Mouse (Mus musculus): Measurements from ENCODE around the gene Adh4. TPM values are rescaled to one million over a fixed set of nuclear protein-coding genes. Genes with fewer than 3 reads are reported as not detected.
A peak's percentile ranks its signal among the peaks of the same experiment; 100 is the strongest.

Adh4 gene
- polyA plus RNA-seq, 1 experiment from 2014 or later = not detected

- no peak overlapping the region for H3K4me3 ChIP-seq
- H3K27ac ChIP-seq = no peak overlapping the region
- H3K9ac ChIP-seq = no peak overlapping the region
- no peak for ATAC-seq (ENCODE audit: low FRiP score)
- H3K4me2 ChIP-seq (replicated peaks) = no peak overlapping the region
- H3K27me3 ChIP-seq = no peaks in the 10 kb centered on the region
- no peaks in the 10 kb centered on the region for H3K9me3 ChIP-seq (replicated peaks)
- 71% methylated on average over 3 of the region's 3 CpGs for WGBS
- no peaks in the 10 kb centered on the region for H3K4me1 ChIP-seq
- H3K36me3 ChIP-seq = no peaks in the 10 kb centered on the region
Observed at GRCm38 (mm10) chr3:138410211-138410610, 5.1 kb upstream of the Adh4 start.

DNA sequence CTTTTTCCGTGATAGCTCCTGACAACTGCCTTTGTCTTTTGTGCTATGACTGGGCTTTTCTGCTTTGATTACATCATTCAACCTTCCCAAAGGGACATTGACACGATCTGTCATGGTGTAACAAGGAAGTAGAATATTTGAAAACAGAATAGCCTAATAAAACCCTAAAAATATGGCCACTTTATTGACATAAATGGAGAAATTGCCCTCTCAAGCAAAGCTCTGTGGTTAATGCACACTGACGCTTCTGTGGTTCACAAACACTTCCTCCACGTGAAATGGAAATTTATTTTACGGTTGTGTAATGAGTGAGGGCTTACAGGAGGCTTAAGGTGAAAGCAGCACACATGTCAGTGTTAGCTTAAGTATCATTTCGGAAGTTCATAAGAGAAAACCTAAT is 4.1 kb downstream of the Adh4 start:
- H3K36me3 ChIP-seq = no peaks in the 10 kb centered on the region
- 87% methylated on average over 6 of the region's 6 CpGs for WGBS
- H3K27ac ChIP-seq = no peak overlapping the region
- H3K9me3 ChIP-seq (replicated peaks) = no peaks in the 10 kb centered on the region
- H3K4me2 ChIP-seq (replicated peaks) = no peak overlapping the region
- no peak for ATAC-seq (ENCODE audit: low FRiP score)
- no peak overlapping the region for H3K9ac ChIP-seq
- no peaks in the 10 kb centered on the region for H3K4me1 ChIP-seq
- no peak overlapping the region for H3K4me3 ChIP-seq
- no peaks in the 10 kb centered on the region for H3K27me3 ChIP-seq

- Histone ChIP-seq H3K4me3 (no peak overlapping the region), H3K4me1 (no peaks in the 10 kb centered on the region), H3K27me3 (no peaks in the 10 kb centered on the region), H3K27ac (no peak overlapping the region), H3K9ac (no peak overlapping the region), H3K36me3 (no peaks in the 10 kb centered on the region), H3K4me2 (replicated peaks) (no peak overlapping the region), H3K9me3 (replicated peaks) (no peaks in the 10 kb centered on the region)
- no peak for ATAC-seq (ENCODE audit: low FRiP score)
- 89% methylated on average over 3 of the region's 3 CpGs for WGBS
Observed at GRCm38 (mm10) chr3:138420385-138420784, 5.1 kb downstream of the Adh4 start.

- Histone ChIP-seq H3K9me3 (replicated peaks) (no peaks in the 10 kb centered on the region), H3K4me2 (replicated peaks) (no peak overlapping the region)
- 78% methylated on average over 2 of the region's 2 CpGs for WGBS
Observed at GRCm38 (mm10) chr3:138423664-138424063, 8.4 kb downstream of the Adh4 start.

GRCm38 (mm10) chr3:138424247-138424646 is 9.0 kb downstream of the Adh4 start:
- Histone ChIP-seq H3K27ac (no peak overlapping the region), H3K4me1 (no peaks in the 10 kb centered on the region), H3K27me3 (no peaks in the 10 kb centered on the region), H3K4me2 (replicated peaks) (no peak overlapping the region), H3K4me3 (no peak overlapping the region), H3K9me3 (replicated peaks) (no peaks in the 10 kb centered on the region), H3K9ac (no peak overlapping the region), H3K36me3 (no peaks in the 10 kb centered on the region)
- 74% methylated on average over 4 of the region's 4 CpGs for WGBS
- ATAC-seq (ENCODE audit: low FRiP score) = no peak

More at GRCm38 (mm10) chr3:138423664-138424063, 8.4 kb downstream of the Adh4 start:
- Histone ChIP-seq H3K27ac (no peak overlapping the region), H3K27me3 (no peaks in the 10 kb centered on the region), H3K36me3 (no peaks in the 10 kb centered on the region), H3K9ac (no peak overlapping the region), H3K4me1 (no peaks in the 10 kb centered on the region), H3K4me3 (no peak overlapping the region)
- no peak for ATAC-seq (ENCODE audit: low FRiP score)

DNA sequence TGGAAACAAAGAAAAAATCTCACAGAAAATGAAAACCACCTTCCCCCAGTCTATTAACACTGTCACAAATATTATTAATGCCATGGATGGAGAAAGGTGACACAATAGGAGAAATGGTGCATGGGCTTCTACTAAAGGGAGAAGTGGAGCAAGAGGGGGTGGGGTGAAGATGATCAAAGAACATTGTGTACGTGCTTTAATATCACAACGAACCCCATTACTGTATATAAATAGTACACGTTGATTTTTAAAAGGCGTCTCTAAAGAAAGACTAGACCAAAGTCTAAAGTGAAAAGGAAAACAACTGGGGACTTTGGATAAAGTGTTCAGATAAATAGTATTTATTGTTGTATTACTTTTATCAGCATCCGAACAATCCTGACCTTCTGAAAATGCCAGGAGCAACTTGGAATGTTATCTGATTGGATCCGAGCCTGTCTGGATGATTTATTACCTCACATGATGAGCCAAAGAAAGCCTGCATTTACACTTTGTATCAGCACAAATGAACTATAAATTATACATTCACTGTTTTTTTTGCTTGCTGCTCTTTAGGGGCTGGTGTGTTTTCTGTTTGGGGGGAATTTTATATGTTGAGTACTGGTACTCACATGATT is 15.2 kb downstream of the Adh4 start:
- H3K4me3 ChIP-seq = no peak overlapping the region
- no peak overlapping the region for H3K4me2 ChIP-seq (replicated peaks)
- no peaks in the 10 kb centered on the region for H3K4me1 ChIP-seq
- WGBS = 82% methylated on average over 6 of the region's 6 CpGs
- ATAC-seq (ENCODE audit: low FRiP score) = no peak
- no peaks in the 10 kb centered on the region for H3K9me3 ChIP-seq (replicated peaks)
- H3K36me3 ChIP-seq = no peaks in the 10 kb centered on the region
- no peaks in the 10 kb centered on the region for H3K27me3 ChIP-seq
- no peak overlapping the region for H3K27ac ChIP-seq
- no peak overlapping the region for H3K9ac ChIP-seq

DNA sequence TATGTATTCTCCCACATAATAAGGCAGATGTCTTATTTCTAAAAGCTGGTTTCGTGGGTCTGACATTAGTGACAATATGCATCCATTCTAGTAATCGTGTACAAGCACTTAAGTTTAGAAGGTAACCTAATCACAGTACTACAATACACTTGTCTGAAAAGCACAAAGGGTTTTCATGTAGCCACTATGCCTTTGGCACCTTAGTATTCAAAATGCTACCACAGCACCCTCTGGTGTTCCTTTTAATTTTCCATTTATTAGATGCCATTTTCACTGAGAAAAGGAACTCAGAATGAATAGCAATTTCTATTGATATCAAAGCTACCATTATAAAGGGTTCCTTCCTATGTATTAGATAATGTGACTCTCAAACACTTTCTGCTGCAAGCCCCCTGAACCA is 16.6 kb downstream of the Adh4 start:
- WGBS = 82% methylated on average over 2 of the region's 2 CpGs
- Histone ChIP-seq H3K4me3 (no peak overlapping the region), H3K4me2 (replicated peaks) (no peak overlapping the region), H3K27ac (no peak overlapping the region), H3K36me3 (no peaks in the 10 kb centered on the region), H3K9me3 (replicated peaks) (no peaks in the 10 kb centered on the region), H3K4me1 (no peaks in the 10 kb centered on the region), H3K9ac (no peak overlapping the region), H3K27me3 (no peaks in the 10 kb centered on the region)
- no peak for ATAC-seq (ENCODE audit: low FRiP score)

GRCm38 (mm10) chr3:138438716-138439115 is 23.4 kb downstream of the Adh4 start:
- Histone ChIP-seq H3K9ac (no peak overlapping the region), H3K4me1 (peaks cover 4% of the 10 kb centered on the region; the same call in 1 of the 2 replicates), H3K36me3 (no peaks in the 10 kb centered on the region), H3K27ac (no peak overlapping the region), H3K4me2 (replicated peaks) (no peak overlapping the region), H3K9me3 (replicated peaks) (no peaks in the 10 kb centered on the region), H3K27me3 (no peaks in the 10 kb centered on the region), H3K4me3 (no peak overlapping the region)
- no peak for ATAC-seq (ENCODE audit: low FRiP score)
- WGBS = 86% methylated on average over 3 of the region's 3 CpGs

- Histone ChIP-seq H3K4me2 (replicated peaks) (peak overlapping the region; percentile 70), H3K4me3 (peak overlapping the region; percentile 85), H3K9ac (peak overlapping the region; percentile 57), H3K9me3 (replicated peaks) (no peaks in the 10 kb centered on the region), H3K36me3 (peaks cover 18% of the 10 kb centered on the region; the same call in 1 of the 2 replicates), H3K27ac (peak overlapping the region; percentile 45), H3K27me3 (no peaks in the 10 kb centered on the region), H3K4me1 (peaks cover 9% of the 10 kb centered on the region)
- WGBS = 2% methylated on average over 9 of the region's 9 CpGs
- ATAC-seq (ENCODE audit: low FRiP score) = peak; percentile 13
Observed at GRCm38 (mm10) chr3:138442203-138442602, 26.9 kb downstream of the Adh4 start.

GRCm38 (mm10) chr3:138442612-138443464 is 27.6 kb downstream of the Adh4 start, which contains the start of gene Adh5:
Adh5 (plus strand) TSS chr3:138443093.
- Histone ChIP-seq H3K9me3 (replicated peaks) (no peaks in the 10 kb centered on the region), H3K4me1 (peaks cover 9% of the 10 kb centered on the region), H3K36me3 (peaks cover 24% of the 10 kb centered on the region), H3K4me2 (replicated peaks) (peak within 1 kb of the TSS; percentile 70), H3K4me3 (peak within 1 kb of the TSS; percentile 85), H3K27me3 (no peaks in the 10 kb centered on the region), H3K9ac (peak within 1 kb of the TSS; percentile 87), H3K27ac (peak within 1 kb of the TSS; percentile 88)
- peak; percentile 100 for ATAC-seq (ENCODE audit: low FRiP score)
- under 1% methylated on average over 86 of the region's 86 CpGs for WGBS

GRCm38 (mm10) chr3:138443465-138443771 is 28.2 kb downstream of the Adh4 start:
- 8% methylated on average over 9 of the region's 9 CpGs for WGBS
- ATAC-seq (ENCODE audit: low FRiP score) = peak; percentile 4

DNA sequence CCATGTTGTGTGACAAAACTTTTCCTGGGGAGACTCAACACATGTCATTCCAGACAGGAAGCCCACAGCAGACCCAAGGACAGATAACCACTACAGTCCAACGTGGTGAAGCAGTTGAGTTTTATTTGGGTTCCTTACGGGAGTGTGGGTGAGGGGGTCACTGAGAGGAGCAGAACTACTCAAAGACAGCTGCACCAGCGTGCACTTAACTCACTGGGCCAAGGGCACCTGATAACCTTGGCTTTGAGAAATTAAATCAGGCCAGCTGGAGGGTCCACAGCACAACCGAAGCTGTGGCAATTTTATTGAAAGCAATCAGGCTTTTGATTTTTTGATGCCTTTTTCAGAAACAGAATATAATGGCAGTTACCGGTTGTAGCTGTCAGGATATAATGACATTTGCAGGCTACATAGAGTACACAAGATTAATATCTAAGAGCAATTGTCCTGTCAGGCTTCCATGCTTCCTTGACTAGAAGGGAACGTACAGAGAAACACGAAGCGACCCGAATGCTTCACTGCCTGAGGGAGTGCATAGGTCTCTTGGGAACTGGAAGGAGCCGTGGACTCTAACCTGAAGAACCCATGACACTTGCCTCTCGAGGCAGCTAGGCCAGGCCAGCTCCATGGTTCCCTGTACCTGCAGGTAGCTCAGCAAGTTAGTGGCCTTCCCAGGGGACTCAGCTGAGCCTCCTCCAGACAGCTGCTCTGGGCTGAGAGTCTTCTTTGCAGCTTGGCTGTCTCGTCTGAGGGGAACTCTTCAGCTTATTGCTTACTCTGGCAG is 33.0 kb downstream of the Adh4 start:
- Histone ChIP-seq H3K27ac (no peak overlapping the region), H3K9ac (no peak overlapping the region), H3K4me2 (replicated peaks) (no peak overlapping the region), H3K4me1 (peaks cover 6% of the 10 kb centered on the region), H3K36me3 (peaks cover 74% of the 10 kb centered on the region), H3K9me3 (replicated peaks) (no peaks in the 10 kb centered on the region), H3K4me3 (no peak overlapping the region), H3K27me3 (no peaks in the 10 kb centered on the region)
- 78% methylated on average over 12 of the region's 12 CpGs for WGBS
- no peak for ATAC-seq (ENCODE audit: low FRiP score)

More at GRCm38 (mm10) chr3:138443465-138443771, 28.2 kb downstream of the Adh4 start:
- peak overlapping the region; percentile 87 for H3K9ac ChIP-seq
- peak overlapping the region; percentile 88; the same call in 1 of the 2 replicates for H3K27ac ChIP-seq
- H3K27me3 ChIP-seq = no peaks in the 10 kb centered on the region
- peak overlapping the region; percentile 85 for H3K4me3 ChIP-seq
- H3K36me3 ChIP-seq = peaks cover 29% of the 10 kb centered on the region
- peak overlapping the region; percentile 70 for H3K4me2 ChIP-seq (replicated peaks)
- no peaks in the 10 kb centered on the region for H3K9me3 ChIP-seq (replicated peaks)
- H3K4me1 ChIP-seq = peaks cover 9% of the 10 kb centered on the region
